Mouse (Mus musculus): ENCODE results near the gene Slit1. TPM values are rescaled to one million over a fixed set of nuclear protein-coding genes. Genes with fewer than 3 reads are reported as not detected.

Slit1 gene
- polyA plus RNA-seq, 1 experiment, result 0.06 TPM

DNA sequence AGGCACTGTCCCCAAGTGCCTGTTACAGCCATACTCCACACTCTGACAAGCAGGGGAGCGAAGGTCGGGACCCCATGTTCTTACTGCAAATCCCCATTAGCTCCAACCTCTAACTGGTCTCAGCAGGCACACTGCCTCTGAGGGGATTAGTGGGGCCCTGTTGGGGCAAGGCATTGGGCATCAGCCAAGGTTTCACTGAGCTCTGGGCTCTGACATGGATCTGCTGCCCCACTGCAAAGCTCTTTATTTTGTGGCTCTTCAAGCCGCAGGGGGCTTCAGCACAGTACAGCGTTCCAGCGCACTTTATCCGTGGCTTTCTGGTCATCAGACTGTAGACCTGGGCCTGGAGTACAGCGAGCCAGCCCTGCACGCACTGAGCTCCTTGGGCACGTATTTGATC, 86.0 kb downstream of the Slit1 start:
- H3K4me3 ChIP-seq (replicated peaks), result no peak overlapping the region
- no peaks in the 10 kb centered on the region for H3K36me3 ChIP-seq (ENCODE audit: control insufficient read depth)
- peaks cover 20% of the 10 kb centered on the region for H3K27me3 ChIP-seq (ENCODE audit: control insufficient read depth)
- H3K4me1 ChIP-seq (ENCODE audit: control insufficient read depth), result no peaks in the 10 kb centered on the region
- TF ChIP-seq GATA1 (IDR thresholded peaks at IDR 0.05; ENCODE audit: low read length), result no peak
- TF ChIP-seq TAL1 (IDR thresholded peaks at IDR 0.05; ENCODE audit: low read length), result no peak
- no peaks in the 10 kb centered on the region for H3K9me3 ChIP-seq (ENCODE audit: control insufficient read depth, low read length)

DNA sequence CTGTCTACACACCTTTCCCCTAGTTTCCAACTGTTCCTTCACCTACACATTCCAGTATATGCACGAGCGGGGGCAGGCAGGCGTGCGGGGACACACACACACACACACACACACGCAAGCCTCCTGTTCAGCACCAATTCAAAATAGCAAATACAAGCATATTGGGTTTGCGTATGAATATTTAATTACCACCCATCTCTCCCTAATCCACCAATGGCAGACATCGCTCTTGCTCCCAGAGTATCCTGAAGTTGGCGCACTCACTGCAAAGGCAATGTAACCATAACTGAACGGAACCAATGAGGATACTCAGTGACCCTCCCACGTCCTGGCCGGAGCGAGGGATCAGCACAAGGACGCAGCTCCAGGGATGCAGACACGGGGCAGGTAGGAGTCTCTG, 86.8 kb downstream of the Slit1 start:
- no peaks in the 10 kb centered on the region for H3K36me3 ChIP-seq (ENCODE audit: control insufficient read depth)
- no peaks in the 10 kb centered on the region for H3K9me3 ChIP-seq (ENCODE audit: control insufficient read depth, low read length)
- no peaks in the 10 kb centered on the region for H3K4me1 ChIP-seq (ENCODE audit: control insufficient read depth)
- no peak for TF ChIP-seq GATA1 (IDR thresholded peaks at IDR 0.05; ENCODE audit: low read length)
- TF ChIP-seq TAL1 (IDR thresholded peaks at IDR 0.05; ENCODE audit: low read length), result no peak
- no peak overlapping the region for H3K4me3 ChIP-seq (replicated peaks)
- peaks cover 20% of the 10 kb centered on the region for H3K27me3 ChIP-seq (ENCODE audit: control insufficient read depth)

DNA sequence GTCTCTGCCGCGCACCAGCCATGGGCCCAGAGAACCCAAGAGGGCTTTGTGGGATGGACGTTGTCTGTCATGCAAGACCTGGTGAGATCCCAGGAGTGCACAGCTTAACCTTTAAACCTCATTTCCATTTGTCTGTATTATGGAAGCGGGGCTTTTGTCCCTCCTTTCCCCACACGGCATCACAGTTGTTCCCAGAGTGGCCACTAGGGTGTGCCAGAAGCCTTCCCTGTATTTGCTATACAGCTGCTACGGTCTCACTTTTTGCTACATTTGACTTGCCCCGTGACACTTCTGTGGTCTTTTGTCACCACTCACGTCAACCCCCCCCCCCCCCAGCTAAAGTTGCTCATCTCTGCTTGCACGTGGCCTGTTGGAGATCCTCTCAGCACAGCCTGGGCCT, 87.5 kb downstream of the Slit1 start:
- H3K27me3 ChIP-seq (ENCODE audit: control insufficient read depth), result peaks cover 20% of the 10 kb centered on the region
- no peaks in the 10 kb centered on the region for H3K9me3 ChIP-seq (ENCODE audit: control insufficient read depth, low read length)

GRCm38 (mm10) chr19:41655089-41655783, 88.2 kb downstream of the Slit1 start:
- Histone ChIP-seq H3K4me3 (replicated peaks) (no peak overlapping the region), H3K27me3 (ENCODE audit: control insufficient read depth) (peaks cover 20% of the 10 kb centered on the region), H3K4me1 (ENCODE audit: control insufficient read depth) (no peaks in the 10 kb centered on the region), H3K9me3 (ENCODE audit: control insufficient read depth, low read length) (no peaks in the 10 kb centered on the region), H3K36me3 (ENCODE audit: control insufficient read depth) (no peaks in the 10 kb centered on the region)
- TF ChIP-seq TAL1 (IDR thresholded peaks at IDR 0.05; ENCODE audit: low read length), result no peak
- TF ChIP-seq GATA1 (IDR thresholded peaks at IDR 0.05; ENCODE audit: low read length), result no peak

More for the DNA sequence above, 87.5 kb downstream of the Slit1 start:
- Histone ChIP-seq H3K36me3 (ENCODE audit: control insufficient read depth) (no peaks in the 10 kb centered on the region), H3K4me3 (replicated peaks) (no peak overlapping the region), H3K4me1 (ENCODE audit: control insufficient read depth) (no peaks in the 10 kb centered on the region)
- TF ChIP-seq TAL1 (IDR thresholded peaks at IDR 0.05; ENCODE audit: low read length) (no peak), GATA1 (IDR thresholded peaks at IDR 0.05; ENCODE audit: low read length) (no peak)

- Histone ChIP-seq H3K4me3 (replicated peaks) (no peak overlapping the region), H3K9me3 (ENCODE audit: control insufficient read depth, low read length) (no peaks in the 10 kb centered on the region), H3K4me1 (ENCODE audit: control insufficient read depth) (no peaks in the 10 kb centered on the region), H3K27me3 (ENCODE audit: control insufficient read depth) (peaks cover 5% of the 10 kb centered on the region), H3K36me3 (ENCODE audit: control insufficient read depth) (no peaks in the 10 kb centered on the region)
- TF ChIP-seq TAL1 (IDR thresholded peaks at IDR 0.05; ENCODE audit: low read length), result no peak
- TF ChIP-seq GATA1 (IDR thresholded peaks at IDR 0.05; ENCODE audit: low read length), result no peak
These were observed 91.5 kb downstream of the Slit1 start for GRCm38 (mm10) chr19:41651967-41652366.

- Histone ChIP-seq H3K27me3 (ENCODE audit: control insufficient read depth) (no peaks in the 10 kb centered on the region; the same call in none of the 2 replicates), H3K36me3 (ENCODE audit: control insufficient read depth) (no peaks in the 10 kb centered on the region), H3K9me3 (ENCODE audit: control insufficient read depth, low read length) (no peaks in the 10 kb centered on the region), H3K4me1 (ENCODE audit: control insufficient read depth) (no peaks in the 10 kb centered on the region), H3K4me3 (replicated peaks) (no peak overlapping the region)
- TF ChIP-seq TAL1 (IDR thresholded peaks at IDR 0.05; ENCODE audit: low read length) (no peak), GATA1 (IDR thresholded peaks at IDR 0.05; ENCODE audit: low read length) (no peak)
These were observed 94.1 kb downstream of the Slit1 start for GRCm38 (mm10) chr19:41649394-41649793.

DNA sequence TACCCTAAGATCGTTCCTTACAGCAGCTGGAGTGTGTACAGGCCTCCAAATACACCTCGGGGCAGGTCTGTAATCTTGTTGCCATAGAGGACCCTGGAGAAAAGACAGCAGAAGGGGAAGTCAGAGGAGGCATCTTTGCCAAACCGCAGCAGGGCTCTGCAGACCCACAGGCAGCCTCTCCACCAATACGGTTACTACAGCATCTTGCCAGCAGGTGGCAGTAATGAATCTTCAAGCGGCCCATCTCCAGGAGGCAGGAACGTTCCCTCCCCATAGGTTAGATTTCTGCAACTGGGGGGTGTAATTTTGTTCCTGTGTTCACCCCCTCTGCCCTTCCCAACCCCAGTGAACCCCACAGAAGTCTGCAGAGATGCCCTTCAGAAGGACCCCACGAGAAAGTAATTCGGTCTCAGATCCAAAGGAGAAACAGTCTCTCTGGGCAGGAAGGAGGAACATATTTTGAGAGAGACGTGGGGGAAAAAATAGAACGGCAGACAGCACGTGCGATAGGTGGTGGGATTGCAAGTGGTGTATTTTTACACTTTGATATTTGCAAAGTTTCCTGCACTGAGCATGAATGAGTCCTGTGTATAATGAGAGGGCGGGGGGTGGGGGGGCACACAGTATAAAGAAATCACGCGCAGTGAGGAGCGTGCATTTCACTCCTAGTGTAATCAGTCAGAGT, 96.4 kb downstream of the Slit1 start:
- Histone ChIP-seq H3K9me3 (ENCODE audit: control insufficient read depth, low read length) (no peaks in the 10 kb centered on the region), H3K4me1 (ENCODE audit: control insufficient read depth) (no peaks in the 10 kb centered on the region), H3K36me3 (ENCODE audit: control insufficient read depth) (no peaks in the 10 kb centered on the region), H3K4me3 (replicated peaks) (no peak overlapping the region), H3K27me3 (ENCODE audit: control insufficient read depth) (no peaks in the 10 kb centered on the region; the same call in none of the 2 replicates)
- TF ChIP-seq TAL1 (IDR thresholded peaks at IDR 0.05; ENCODE audit: low read length), result no peak
- TF ChIP-seq GATA1 (IDR thresholded peaks at IDR 0.05; ENCODE audit: low read length), result no peak

- TF ChIP-seq TAL1 (IDR thresholded peaks at IDR 0.05; ENCODE audit: low read length) (no peak), GATA1 (IDR thresholded peaks at IDR 0.05; ENCODE audit: low read length) (no peak)
- no peaks in the 10 kb centered on the region for H3K9me3 ChIP-seq (ENCODE audit: control insufficient read depth, low read length)
- no peaks in the 10 kb centered on the region for H3K4me1 ChIP-seq (ENCODE audit: control insufficient read depth)
- H3K36me3 ChIP-seq (ENCODE audit: control insufficient read depth), result no peaks in the 10 kb centered on the region
- no peak overlapping the region for H3K4me3 ChIP-seq (replicated peaks)
- H3K27me3 ChIP-seq (ENCODE audit: control insufficient read depth), result no peaks in the 10 kb centered on the region
These were observed 100.5 kb downstream of the Slit1 start for GRCm38 (mm10) chr19:41643010-41643409.

DNA sequence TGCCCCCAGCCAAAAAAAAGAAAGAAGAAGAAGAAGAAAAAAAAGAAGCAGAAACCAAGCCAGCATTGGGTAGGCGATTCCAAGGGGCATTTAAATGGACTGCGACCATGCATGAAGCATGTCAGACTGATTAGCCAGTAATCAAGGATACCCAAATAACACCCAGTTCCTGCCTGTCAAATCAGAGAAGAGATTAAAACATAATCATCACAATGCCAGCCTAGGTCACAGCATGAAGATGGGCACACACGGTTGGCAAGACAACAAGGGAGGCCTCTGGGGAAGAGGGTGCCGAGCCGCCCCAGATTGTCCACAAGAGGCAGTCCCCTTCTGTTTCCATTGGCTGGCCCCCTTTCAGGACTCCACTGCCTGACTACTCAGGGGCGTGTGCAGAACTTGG, 108.5 kb downstream of the Slit1 start:
- TF ChIP-seq TAL1 (IDR thresholded peaks at IDR 0.05; ENCODE audit: low read length), result no peak
- TF ChIP-seq GATA1 (IDR thresholded peaks at IDR 0.05; ENCODE audit: low read length), result no peak
- H3K4me3 ChIP-seq (replicated peaks), result no peak overlapping the region

More for the DNA sequence above, 108.5 kb downstream of the Slit1 start:
- Histone ChIP-seq H3K27me3 (ENCODE audit: control insufficient read depth) (no peaks in the 10 kb centered on the region), H3K36me3 (ENCODE audit: control insufficient read depth) (no peaks in the 10 kb centered on the region), H3K4me1 (ENCODE audit: control insufficient read depth) (no peaks in the 10 kb centered on the region), H3K9me3 (ENCODE audit: control insufficient read depth, low read length) (no peaks in the 10 kb centered on the region)
